Mouse (Mus musculus): ENCODE results near the gene Gm7879. TPM values are rescaled to one million over a fixed set of nuclear protein-coding genes. Genes with fewer than 3 reads are reported as not detected.
"Not testable (repeated sequence)": the region's sequence is repeated elsewhere in the genome, so short reads cannot be mapped to it uniquely, and the experiment has no call there.

The Gm7879 gene
- polyA plus RNA-seq (2015; fragmentation: Nextera tagmentation; extraction: Ambion mirVana) = 0.54 and 3.7 TPM in 2 replicates

- 88% methylated on average over 4 of the region's 4 CpGs for WGBS
- ATAC-seq (ENCODE audit: insufficient read depth, low FRiP score, low read depth); H3K4me3 ChIP-seq (replicated peaks); H3K27me3 ChIP-seq (replicated peaks); H3K4me2 ChIP-seq; H3K4me1 ChIP-seq; H3K36me3 ChIP-seq; H3K27ac ChIP-seq; H3K9me3 ChIP-seq; H3K9ac ChIP-seq: not testable (repeated sequence)
These were observed at the start of gene Gm7879 for GRCm38 (mm10) chr5:43912844-43913243. Gene Gm7879, plus strand, starts transcription at chr5:43913144.

- Histone ChIP-seq H3K27ac (0 out of 2 replicates have a peak overlapping the region, but pooled peaks have one; percentile 31), H3K4me2 (no peak overlapping the region)
- 0 out of 2 replicates have a peak, but pooled peaks have one; percentile 29 for ATAC-seq (ENCODE audit: insufficient read depth, low FRiP score, low read depth)
These were observed 49.3 kb upstream of the Gm7879 start for GRCm38 (mm10) chr5:43863642-43864041.

GRCm38 (mm10) chr5:43865316-43865715 is 47.6 kb upstream of the Gm7879 start:
- Histone ChIP-seq H3K4me1 (peaks cover 7% of the 10 kb centered on the region; the same call in 1 of the 2 replicates), H3K9me3 (no peaks in the 10 kb centered on the region), H3K9ac (no peak overlapping the region), H3K36me3 (no peaks in the 10 kb centered on the region), H3K4me2 (no peak overlapping the region), H3K27ac (no peak overlapping the region), H3K27me3 (replicated peaks) (no peaks in the 10 kb centered on the region), H3K4me3 (replicated peaks) (no peak overlapping the region)
- 56% methylated on average over 2 of the region's 2 CpGs for WGBS
- no peak for ATAC-seq (ENCODE audit: insufficient read depth, low FRiP score, low read depth)

More at GRCm38 (mm10) chr5:43863642-43864041, 49.3 kb upstream of the Gm7879 start:
- H3K4me3 ChIP-seq (replicated peaks) = no peak overlapping the region
- H3K9me3 ChIP-seq = no peaks in the 10 kb centered on the region
- no peak overlapping the region for H3K9ac ChIP-seq
- H3K27me3 ChIP-seq (replicated peaks) = no peaks in the 10 kb centered on the region
- H3K36me3 ChIP-seq = no peaks in the 10 kb centered on the region
- H3K4me1 ChIP-seq = no peaks in the 10 kb centered on the region
- 44% methylated on average over 6 of the region's 6 CpGs for WGBS

GRCm38 (mm10) chr5:43868253-43868652 is 44.7 kb upstream of the Gm7879 start, which contains the start of gene Cd38:
Gene Cd38, plus strand, starts transcription at chr5:43868553.
- ATAC-seq (ENCODE audit: insufficient read depth, low FRiP score, low read depth) = no peak

GRCm38 (mm10) chr5:43868711-43869600 is 44.0 kb upstream of the Gm7879 start:
- H3K27me3 ChIP-seq (replicated peaks) = no peaks in the 10 kb centered on the region
- H3K9me3 ChIP-seq = no peaks in the 10 kb centered on the region
- H3K9ac ChIP-seq = no peak overlapping the region
- no peaks in the 10 kb centered on the region for H3K36me3 ChIP-seq
- H3K27ac ChIP-seq = peak overlapping the region; percentile 31; the same call in 1 of the 2 replicates
- 5% methylated on average over 28 of the region's 28 CpGs for WGBS
- peak overlapping the region; percentile 64 for H3K4me2 ChIP-seq
- peaks cover 7% of the 10 kb centered on the region; the same call in 1 of the 2 replicates for H3K4me1 ChIP-seq
- peak; percentile 73 for ATAC-seq (ENCODE audit: insufficient read depth, low FRiP score, low read depth)
- H3K4me3 ChIP-seq (replicated peaks) = peak overlapping the region; percentile 42

More at GRCm38 (mm10) chr5:43868253-43868652, 44.7 kb upstream of the Gm7879 start, which contains the start of gene Cd38:
- Histone ChIP-seq H3K9ac (no peak within 1 kb of the TSS), H3K4me2 (peak within 1 kb of the TSS; percentile 64), H3K27ac (peak within 1 kb of the TSS; percentile 31; the same call in 1 of the 2 replicates), H3K4me1 (peaks cover 7% of the 10 kb centered on the region; the same call in 1 of the 2 replicates), H3K9me3 (no peaks in the 10 kb centered on the region), H3K4me3 (replicated peaks) (peak within 1 kb of the TSS; percentile 42), H3K27me3 (replicated peaks) (no peaks in the 10 kb centered on the region), H3K36me3 (no peaks in the 10 kb centered on the region)

GRCm38 (mm10) chr5:43871845-43872244 is 41.1 kb upstream of the Gm7879 start:
- 74% methylated on average over 1 of the region's 1 CpGs for WGBS
- no peak for ATAC-seq (ENCODE audit: insufficient read depth, low FRiP score, low read depth)
- H3K4me3 ChIP-seq (replicated peaks) = no peak overlapping the region
- no peak overlapping the region for H3K9ac ChIP-seq
- peaks cover 7% of the 10 kb centered on the region; the same call in 1 of the 2 replicates for H3K4me1 ChIP-seq
- H3K9me3 ChIP-seq = no peaks in the 10 kb centered on the region
- no peaks in the 10 kb centered on the region for H3K27me3 ChIP-seq (replicated peaks)
- no peak overlapping the region for H3K4me2 ChIP-seq
- H3K27ac ChIP-seq = no peak overlapping the region
- no peaks in the 10 kb centered on the region for H3K36me3 ChIP-seq

GRCm38 (mm10) chr5:43872652-43873051 is 40.3 kb upstream of the Gm7879 start:
- no peak overlapping the region for H3K9ac ChIP-seq
- H3K27ac ChIP-seq = no peak overlapping the region
- H3K4me3 ChIP-seq (replicated peaks) = no peak overlapping the region
- 58% methylated on average over 1 of the region's 1 CpGs for whole genome bisulfite sequencing
- no peaks in the 10 kb centered on the region for H3K27me3 ChIP-seq (replicated peaks)
- no peaks in the 10 kb centered on the region for H3K36me3 ChIP-seq
- H3K4me2 ChIP-seq = no peak overlapping the region
- ATAC-seq (ENCODE audit: insufficient read depth, low FRiP score, low read depth) = no peak
- H3K4me1 ChIP-seq = peaks cover 7% of the 10 kb centered on the region; the same call in 1 of the 2 replicates
- H3K9me3 ChIP-seq = no peaks in the 10 kb centered on the region

- no peak overlapping the region for H3K27ac ChIP-seq
- 88% methylated on average over 3 of the region's 3 CpGs for WGBS
These were observed 30.9 kb upstream of the Gm7879 start for GRCm38 (mm10) chr5:43882034-43882433.

GRCm38 (mm10) chr5:43885060-43885820 is 27.7 kb upstream of the Gm7879 start:
- H3K4me2 ChIP-seq = no peak overlapping the region
- ATAC-seq (ENCODE audit: insufficient read depth, low FRiP score, low read depth) = no peak
- no peaks in the 10 kb centered on the region for H3K9me3 ChIP-seq
- no peaks in the 10 kb centered on the region for H3K36me3 ChIP-seq
- no peak overlapping the region for H3K9ac ChIP-seq
- H3K27ac ChIP-seq = no peak overlapping the region
- no peak overlapping the region for H3K4me3 ChIP-seq (replicated peaks)
- no peaks in the 10 kb centered on the region for H3K27me3 ChIP-seq (replicated peaks)
- H3K4me1 ChIP-seq = no peaks in the 10 kb centered on the region
- 35% methylated on average over 3 of the region's 3 CpGs for WGBS

More at GRCm38 (mm10) chr5:43882034-43882433, 30.9 kb upstream of the Gm7879 start:
- no peak for ATAC-seq (ENCODE audit: insufficient read depth, low FRiP score, low read depth)
- H3K4me3 ChIP-seq (replicated peaks) = no peak overlapping the region
- H3K4me1 ChIP-seq = no peaks in the 10 kb centered on the region
- H3K36me3 ChIP-seq = no peaks in the 10 kb centered on the region
- no peak overlapping the region for H3K4me2 ChIP-seq
- no peaks in the 10 kb centered on the region for H3K9me3 ChIP-seq
- H3K27me3 ChIP-seq (replicated peaks) = no peaks in the 10 kb centered on the region
- no peak overlapping the region for H3K9ac ChIP-seq

GRCm38 (mm10) chr5:43892386-43892785 is 20.6 kb upstream of the Gm7879 start:
- H3K9me3 ChIP-seq = no peaks in the 10 kb centered on the region
- H3K4me1 ChIP-seq = no peaks in the 10 kb centered on the region
- ATAC-seq (ENCODE audit: insufficient read depth, low FRiP score, low read depth) = no peak
- H3K27me3 ChIP-seq (replicated peaks) = no peaks in the 10 kb centered on the region
- no peak overlapping the region for H3K4me2 ChIP-seq
- no peaks in the 10 kb centered on the region for H3K36me3 ChIP-seq
- no peak overlapping the region for H3K9ac ChIP-seq
- H3K4me3 ChIP-seq (replicated peaks) = no peak overlapping the region
- WGBS = 23% methylated on average over 1 of the region's 1 CpGs
- H3K27ac ChIP-seq = no peak overlapping the region

GRCm38 (mm10) chr5:43894113-43894512 is 18.8 kb upstream of the Gm7879 start:
- WGBS = 60% methylated on average over 2 of the region's 2 CpGs
- no peaks in the 10 kb centered on the region for H3K9me3 ChIP-seq
- H3K36me3 ChIP-seq = no peaks in the 10 kb centered on the region
- H3K27me3 ChIP-seq (replicated peaks) = no peaks in the 10 kb centered on the region
- no peak overlapping the region for H3K9ac ChIP-seq
- no peak overlapping the region for H3K4me3 ChIP-seq (replicated peaks)
- H3K4me1 ChIP-seq = no peaks in the 10 kb centered on the region
- H3K4me2 ChIP-seq = no peak overlapping the region
- H3K27ac ChIP-seq = no peak overlapping the region
- ATAC-seq (ENCODE audit: insufficient read depth, low FRiP score, low read depth) = no peak
